ENCODE assay signal across 26 mouse cellular contexts in the genomic region with DNA sequence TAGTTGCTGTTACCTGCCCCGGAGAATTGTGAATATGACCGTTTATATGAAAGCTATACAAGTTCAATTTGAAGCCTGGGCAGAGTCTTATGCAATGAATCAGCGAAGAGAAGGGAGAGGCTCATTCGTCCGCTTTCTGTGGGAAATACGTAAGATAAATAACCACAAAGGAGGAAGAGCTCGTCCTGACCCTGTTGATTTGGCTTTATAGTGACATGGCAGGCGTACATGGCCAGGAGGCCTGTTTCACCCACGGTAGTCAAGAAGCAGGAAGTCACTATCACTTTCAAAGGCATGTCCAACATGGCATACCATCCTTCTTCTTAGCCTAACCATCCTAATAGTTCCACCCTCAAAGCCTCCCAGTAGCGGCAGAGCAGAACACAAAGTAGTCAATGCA. TPM values are rescaled to one million over a fixed set of nuclear protein-coding genes. Genes with fewer than 3 reads are reported as not detected.
DNase-seq lines count a peak whose midpoint lies in the region; ATAC-seq and TF ChIP-seq lines count a peak whose summit lies in the region.
"Had no signal": no experiment of that assay in that cellular context is flagged by ENCODE, and none has a peak within 500 bp of the region (broad histone marks: within the 10 kb centered on the region; RNA-seq: fewer than 3 reads in every experiment).

No protein-coding gene starts in this region.

- ATAC-seq in intestine, postnatal 0 days, result no peak

- no peak for DNase-seq in spleen, adult 2 months (ENCODE audit: low read depth in 1 of 2, low spot score in 2 of 2)
- no peak for DNase-seq in spleen, adult 12 weeks (ENCODE audit: low spot score)
- no peak for DNase-seq in cerebellum, adult 2 months
- no peak for DNase-seq in heart, embryonic 10.5 days (ENCODE audit: low spot score)
- DNase-seq: adrenal gland, postnatal 25 days; cerebellum, adult 11-12 months; cerebellum, postnatal 14 days; embryo, embryonic 11 days; heart, adult 11 months; heart, postnatal 14 days; kidney, adult 11 months; layer of hippocampus, adult 9-11 months; liver, embryonic 13.5 days; right cerebral cortex, postnatal 14 days had no signal

- peak overlapping the region; percentile 64 for H3K27ac ChIP-seq in spleen, adult 2 months (ENCODE audit: insufficient read depth, low read length)
- peak overlapping the region; percentile 92 for H3K27ac ChIP-seq in bone marrow macrophage, adult 2 months (ENCODE audit: insufficient read depth, low read depth, low read length)
- H3K27ac ChIP-seq in cerebellum, adult 2 months (ENCODE audit: insufficient read depth, low read length), result no peak overlapping the region
- no peak overlapping the region for H3K27ac ChIP-seq in heart, embryonic 10.5 days
- H3K27ac ChIP-seq in intestine, postnatal 0 days (ENCODE audit: low read depth, low read length), result no peak overlapping the region
- H3K27ac ChIP-seq: embryonic facial prominence, embryonic 13.5 days; forebrain, embryonic 12.5 days; hindbrain, embryonic 12.5 days; limb, embryonic 13.5 days; liver, embryonic 13.5 days; lung, embryonic 15.5 days; neural tube, embryonic 15.5 days had no signal

- H3K27me3 ChIP-seq in spleen, adult 2 months (ENCODE audit: control insufficient read depth, insufficient read depth, low read length), result no peaks in the 10 kb centered on the region
- no peaks in the 10 kb centered on the region for H3K27me3 ChIP-seq in megakaryocyte, embryonic 14.5 days (replicated peaks)
- H3K27me3 ChIP-seq in cerebellum, adult 2 months (ENCODE audit: control insufficient read depth, insufficient read depth, low read length), result no peaks in the 10 kb centered on the region
- no peaks in the 10 kb centered on the region for H3K27me3 ChIP-seq in heart, embryonic 10.5 days (ENCODE audit: insufficient read depth, poor library complexity, severe bottlenecking)
- H3K27me3 ChIP-seq in intestine, postnatal 0 days (replicated peaks; ENCODE audit: control insufficient read depth, insufficient read depth, low read length), result no peaks in the 10 kb centered on the region
- H3K27me3 ChIP-seq: embryonic facial prominence, embryonic 13.5 days; forebrain, embryonic 12.5 days; heart, embryonic 12.5 days; hindbrain, embryonic 12.5 days; limb, embryonic 13.5 days; liver, embryonic 13.5 days; lung, embryonic 15.5 days; neural tube, embryonic 15.5 days had no signal

- H3K9me3 ChIP-seq in megakaryocyte, embryonic 14.5 days, result no peaks in the 10 kb centered on the region
- H3K9me3 ChIP-seq in heart, embryonic 10.5 days, result no peaks in the 10 kb centered on the region
- H3K9me3 ChIP-seq in intestine, postnatal 0 days (ENCODE audit: control insufficient read depth), result no peaks in the 10 kb centered on the region
- H3K9me3 ChIP-seq: embryonic facial prominence, embryonic 13.5 days; forebrain, embryonic 12.5 days; heart, embryonic 12.5 days; hindbrain, embryonic 12.5 days; limb, embryonic 13.5 days; liver, embryonic 13.5 days; lung, embryonic 15.5 days; neural tube, embryonic 15.5 days had no signal

- no peaks in the 10 kb centered on the region; the same call in 1 of the 2 replicates for H3K4me1 ChIP-seq in spleen, adult 2 months (ENCODE audit: control insufficient read depth, insufficient read depth, insufficient read length)
- H3K4me1 ChIP-seq in bone marrow macrophage, adult 2 months (ENCODE audit: control insufficient read depth, insufficient read depth, low read length), result peaks cover 21% of the 10 kb centered on the region
- peaks cover 45% of the 10 kb centered on the region for H3K4me1 ChIP-seq in megakaryocyte, embryonic 14.5 days
- no peaks in the 10 kb centered on the region for H3K4me1 ChIP-seq in cerebellum, adult 2 months (ENCODE audit: control insufficient read depth, insufficient read depth, low read length)
- H3K4me1 ChIP-seq in heart, embryonic 10.5 days, result no peaks in the 10 kb centered on the region
- H3K4me1 ChIP-seq in intestine, postnatal 0 days (replicated peaks; ENCODE audit: control insufficient read depth, insufficient read depth, low read length), result 0 out of 2 replicates have a peak, but pooled peaks cover 3% of the 10 kb centered on the region

- WGBS in spleen, adult 2 months, result 63% methylated on average over 10 of the region's 10 CpGs
- WGBS in cerebellum, adult 2 months, result 96% methylated on average over 10 of the region's 10 CpGs
- WGBS in heart, embryonic 10.5 days, result 93% methylated on average over 10 of the region's 10 CpGs
- 91% methylated on average over 10 of the region's 10 CpGs for WGBS in intestine, postnatal 0 days

- no peak for TF ChIP-seq POLR2A in spleen, adult 2 months (IDR thresholded peaks at IDR 0.05; ENCODE audit: low read depth, low read length)
- no peak for TF ChIP-seq POLR2A in bone marrow macrophage, adult 2 months (IDR thresholded peaks at IDR 0.05; ENCODE audit: borderline replicate concordance, low read depth, low read length)
- no peak for TF ChIP-seq POLR2A in cerebellum, adult 2 months (IDR thresholded peaks at IDR 0.05; ENCODE audit: borderline replicate concordance, insufficient read depth, low read length)

- no peak overlapping the region for H3K4me2 ChIP-seq in intestine, postnatal 0 days (replicated peaks; ENCODE audit: low read depth)
- H3K4me2 ChIP-seq: embryonic facial prominence, embryonic 13.5 days; forebrain, embryonic 12.5 days; heart, embryonic 12.5 days; hindbrain, embryonic 12.5 days; limb, embryonic 13.5 days; liver, embryonic 13.5 days; lung, embryonic 15.5 days; midbrain, embryonic 11.5 days; neural tube, embryonic 15.5 days had no signal

- H3K4me3 ChIP-seq in spleen, adult 2 months (ENCODE audit: extremely low read depth, insufficient read depth, insufficient read length), result no peak overlapping the region
- no peak overlapping the region for H3K4me3 ChIP-seq in bone marrow macrophage, adult 2 months (ENCODE audit: insufficient read depth, low read length)
- peak overlapping the region; percentile 65 for H3K4me3 ChIP-seq in megakaryocyte, embryonic 14.5 days (replicated peaks)
- H3K4me3 ChIP-seq in cerebellum, adult 2 months (replicated peaks; ENCODE audit: insufficient read depth, low read depth, low read length), result no peak overlapping the region
- H3K4me3 ChIP-seq in heart, embryonic 10.5 days, result no peak overlapping the region
- no peak overlapping the region for H3K4me3 ChIP-seq in intestine, postnatal 0 days (ENCODE audit: low read depth, low read length)
- H3K4me3 ChIP-seq: embryonic facial prominence, embryonic 13.5 days; erythroblast, embryonic 14.5 days; forebrain, embryonic 12.5 days; heart, embryonic 12.5 days; hindbrain, embryonic 12.5 days; limb, embryonic 13.5 days; liver, embryonic 13.5 days; lung, embryonic 15.5 days; neural tube, embryonic 15.5 days had no signal

- peaks cover 5% of the 10 kb centered on the region for H3K36me3 ChIP-seq in spleen, adult 2 months (ENCODE audit: control insufficient read depth, insufficient read depth, low read length)
- peaks cover 91% of the 10 kb centered on the region for H3K36me3 ChIP-seq in megakaryocyte, embryonic 14.5 days (replicated peaks; ENCODE audit: low read length)
- H3K36me3 ChIP-seq in heart, embryonic 10.5 days, result peaks cover 80% of the 10 kb centered on the region
- peaks cover 28% of the 10 kb centered on the region for H3K36me3 ChIP-seq in intestine, postnatal 0 days (ENCODE audit: control insufficient read depth, insufficient read depth)

- TF ChIP-seq CTCF in spleen, adult 2 months (IDR thresholded peaks at IDR 0.05; ENCODE audit: extremely low read depth, insufficient read depth, insufficient read length, insufficient replicate concordance), result no peak
- TF ChIP-seq CTCF in bone marrow macrophage, adult 2 months (IDR thresholded peaks at IDR 0.05; ENCODE audit: low read depth, low read length), result no peak
- TF ChIP-seq CTCF in cerebellum, adult 2 months (IDR thresholded peaks at IDR 0.05; ENCODE audit: borderline replicate concordance, insufficient read depth, low read depth, low read length), result no peak
- no peak for TF ChIP-seq CTCF in intestine, postnatal 0 days (IDR thresholded peaks at IDR 0.05; ENCODE audit: low read depth)

- no peak overlapping the region for H3K9ac ChIP-seq in intestine, postnatal 0 days (ENCODE audit: low read depth, low read length)
- H3K9ac ChIP-seq: embryonic facial prominence, embryonic 13.5 days; forebrain, embryonic 12.5 days; heart, embryonic 12.5 days; hindbrain, embryonic 12.5 days; limb, embryonic 13.5 days; liver, embryonic 13.5 days; lung, embryonic 15.5 days; neural tube, embryonic 15.5 days had no signal

RNA-seq across cellular contexts. Expression of a gene that starts 15.3 kb away (rescaled TPM):
- polyA plus RNA-seq in spleen, adult 2 months (2012; rRNA removed), result 4.8 and 5.0 TPM in 2 replicates
- 24.0 and 26.6 TPM in 2 replicates for polyA plus RNA-seq in bone marrow macrophage, adult 2 months (2012; ENCODE audit: insufficient read depth, insufficient read length, missing spikeins)
- 8.3 TPM in 1 of 2 replicates, not detected in the other for polyA plus RNA-seq in megakaryocyte, embryonic 14.5 days (2012; ENCODE audit: insufficient read depth, low replicate concordance)
- polyA plus RNA-seq in cerebellum, adult 2 months (2012; rRNA removed), result 10.9 and 13.8 TPM in 2 replicates
- polyA plus RNA-seq in heart, embryonic 10.5 days (2016; fragmentation: Nextera tagmentation; extraction: Ambion mirVana), result 51.2 and 63.3 TPM in 2 replicates
- 37.4 and 38.3 TPM in 2 replicates for polyA plus RNA-seq in intestine, postnatal 0 days (2015; fragmentation: Nextera tagmentation; extraction: Ambion mirVana)

RNA-seq across cellular contexts. Expression of a gene that starts 55.9 kb away (rescaled TPM):
- polyA plus RNA-seq in spleen, adult 2 months (2012; rRNA removed), result 2.7 and 3.8 TPM in 2 replicates
- 3.8 and 5.1 TPM in 2 replicates for polyA plus RNA-seq in bone marrow macrophage, adult 2 months (2012; ENCODE audit: insufficient read depth, insufficient read length, missing spikeins)
- polyA plus RNA-seq in megakaryocyte, embryonic 14.5 days (2012; ENCODE audit: insufficient read depth, low replicate concordance), result 4.6 and 9.5 TPM in 2 replicates
- polyA plus RNA-seq in cerebellum, adult 2 months (2012; rRNA removed), result 112 and 127 TPM in 2 replicates
- polyA plus RNA-seq in heart, embryonic 10.5 days (2016; fragmentation: Nextera tagmentation; extraction: Ambion mirVana), result 14.7 and 15.0 TPM in 2 replicates
- polyA plus RNA-seq in intestine, postnatal 0 days (2015; fragmentation: Nextera tagmentation; extraction: Ambion mirVana), result 6.2 and 6.7 TPM in 2 replicates

Comparison
In these comparisons a context has a peak if more than half of its experiments do, and no peak if none do; other contexts are left out.
1. H3K27ac ChIP-seq: peak in spleen, adult 2 months (single experiment) and bone marrow macrophage, adult 2 months (single experiment); none in cerebellum, adult 2 months (single experiment), heart, embryonic 10.5 days (single experiment) and intestine, postnatal 0 days (single experiment).